Mouse (Mus musculus) cortical plate, adult 2 months (tissue): ENCODE results near the gene Slc22a15.

Experiments used
- CTCF ChIP-seq: fragments of 200-500 bp; IDR thresholded peaks from 2 replicates; pipeline ENCODE4 v1.5.1; 2011; ENCODE audit warnings: mild to moderate bottlenecking, control low read depth, low read length; ENCODE audit not compliant: insufficient read depth; ENCODE audit errors: extremely low read depth
- POLR2A ChIP-seq: fragments of 200-500 bp; IDR thresholded peaks from 2 replicates; pipeline ENCODE4 v1.6.1; 2011; ENCODE audit warnings: mild to moderate bottlenecking, low read length, control low read depth; ENCODE audit not compliant: insufficient read depth; ENCODE audit errors: extremely low read depth

DNA sequence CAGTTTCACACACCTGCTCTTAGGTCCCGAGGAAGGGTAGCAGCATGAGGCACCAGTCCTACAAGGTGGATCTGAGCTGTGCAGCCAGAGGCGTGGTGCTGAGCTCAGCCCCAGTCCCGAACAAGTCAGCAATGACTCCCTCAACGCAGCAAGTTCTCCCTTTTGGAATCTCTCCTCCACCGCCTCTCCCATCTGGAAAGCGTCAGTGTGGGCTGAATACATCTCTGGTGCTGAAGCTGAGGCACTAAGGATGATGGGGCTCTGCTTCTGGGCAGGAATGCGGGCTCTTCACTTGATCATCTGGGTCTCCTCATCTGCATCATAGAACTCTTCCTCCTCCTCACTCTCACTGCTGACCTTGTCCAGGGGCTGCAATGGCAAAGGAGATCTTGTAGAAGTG is 64.1 kb downstream of the Slc22a15 start:
- TF ChIP-seq POLR2A (0 out of 2 replicates have a peak, but pooled peaks have one; percentile 27), CTCF (no peak)
